Mouse (Mus musculus): ENCODE results near the gene Unc13d.

- TF ChIP-seq CTCF (IDR thresholded peaks at IDR 0.05; ENCODE audit: extremely low read depth, insufficient read depth, low read length) (peak; percentile 41), POLR2A (IDR thresholded peaks at IDR 0.05; ENCODE audit: extremely low read depth, insufficient read depth, low read length) (no peak)
Observed at GRCm38 (mm10) chr11:116081081-116081480, 3.3 kb upstream of the Unc13d start.

Data from cortical plate, adult 2 months (tissue).